Mouse (Mus musculus): ENCODE results near the gene Ankrd13c.
"Not testable (repeated sequence)": the region's sequence is repeated elsewhere in the genome, so short reads cannot be mapped to it uniquely, and the experiment has no call there.

The Ankrd13c gene

DNA sequence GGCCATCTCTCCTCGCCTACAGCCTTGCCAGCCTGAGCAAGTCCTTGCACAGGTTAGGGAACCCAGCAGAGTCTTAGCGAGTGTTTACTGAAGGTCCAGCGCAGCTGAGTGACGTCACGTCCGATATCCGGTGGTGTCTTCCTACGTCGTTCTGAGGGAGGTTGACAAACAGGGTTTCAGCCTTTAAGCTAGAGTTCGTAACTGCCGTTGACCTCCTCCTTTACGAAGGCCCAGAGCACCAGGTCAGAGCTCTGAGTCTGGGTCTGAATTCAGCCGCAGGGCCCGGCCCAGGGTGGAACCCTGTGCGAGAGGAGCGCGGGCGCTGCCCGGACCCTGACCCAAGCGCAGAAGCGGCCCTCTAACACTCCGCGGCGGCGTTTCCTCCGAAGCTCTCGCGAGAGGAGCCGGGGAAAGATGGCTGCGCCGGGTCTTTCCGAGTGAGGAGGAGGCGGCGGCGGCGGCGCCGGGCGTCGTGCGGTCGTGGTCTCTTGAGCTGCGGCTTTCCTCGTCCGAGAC is at the start of gene Ankrd13c:
Ankrd13c (plus strand) TSS at position 397 of the 516 bp plus-strand sequence.
- in situ Hi-C loops (cut with MboI; ENCODE audit: low pct_unique_long_range_greater_than_20kb in 1 of 2, low sequenced_read_pairs in 2 of 2, unreplicated experiment in 1 of 2), result no loop called here

DNA sequence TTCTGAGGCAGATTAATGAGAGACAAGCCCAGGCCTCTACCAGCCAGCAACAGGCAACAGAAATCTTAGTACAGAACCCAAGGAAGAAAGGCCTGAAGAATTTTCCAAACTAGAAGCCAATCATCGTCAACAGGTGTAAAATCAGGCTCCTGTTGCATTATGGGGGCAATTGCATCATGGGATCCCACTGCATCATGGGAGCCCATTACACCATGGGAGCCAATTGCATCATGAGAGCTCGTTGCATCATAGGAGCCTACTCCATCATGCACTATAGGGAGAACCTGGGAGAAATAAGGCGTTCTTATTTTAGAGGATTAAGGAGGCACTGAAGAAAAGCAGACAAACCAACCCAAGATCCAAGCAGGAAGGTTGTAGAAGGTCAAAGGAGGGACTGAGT is 49.4 kb upstream of the Ankrd13c start:
- in situ Hi-C loops (cut with MboI; ENCODE audit: low pct_unique_long_range_greater_than_20kb in 1 of 2, low sequenced_read_pairs in 2 of 2, unreplicated experiment in 1 of 2), result loop anchor here (5.0 to 25.0 kb wide), 2 partner anchors 125 to 335 kb away; partner anchors contain the start of gene Ptger3 (in 1 of the 2)

DNA sequence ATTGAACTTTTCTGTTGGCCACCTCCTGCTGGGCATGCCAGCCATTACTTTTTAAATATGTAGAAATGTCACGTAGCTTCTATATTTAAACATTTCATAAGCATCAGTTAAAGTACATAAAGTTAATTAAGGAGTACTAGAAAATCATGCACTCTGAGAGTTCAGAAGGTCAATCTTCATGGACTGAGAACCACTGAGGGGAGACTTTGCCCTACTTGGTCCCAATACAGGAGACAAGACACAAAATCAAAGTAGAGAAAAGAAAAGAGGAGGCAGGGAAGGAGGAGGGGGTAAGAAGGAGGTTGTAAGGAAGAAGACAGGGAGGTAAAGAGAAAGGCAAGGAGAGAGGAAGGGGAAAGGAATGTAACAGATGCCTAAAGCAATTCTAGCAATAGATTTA is 47.1 kb upstream of the Ankrd13c start:
- in situ Hi-C loops (cut with MboI; ENCODE audit: low pct_unique_long_range_greater_than_20kb in 1 of 2, low sequenced_read_pairs in 2 of 2, unreplicated experiment in 1 of 2), result loop anchor here (5.0 to 25.0 kb wide), 2 partner anchors 122 to 338 kb away; partner anchors contain the start of gene Ptger3 (in 1 of the 2)

DNA sequence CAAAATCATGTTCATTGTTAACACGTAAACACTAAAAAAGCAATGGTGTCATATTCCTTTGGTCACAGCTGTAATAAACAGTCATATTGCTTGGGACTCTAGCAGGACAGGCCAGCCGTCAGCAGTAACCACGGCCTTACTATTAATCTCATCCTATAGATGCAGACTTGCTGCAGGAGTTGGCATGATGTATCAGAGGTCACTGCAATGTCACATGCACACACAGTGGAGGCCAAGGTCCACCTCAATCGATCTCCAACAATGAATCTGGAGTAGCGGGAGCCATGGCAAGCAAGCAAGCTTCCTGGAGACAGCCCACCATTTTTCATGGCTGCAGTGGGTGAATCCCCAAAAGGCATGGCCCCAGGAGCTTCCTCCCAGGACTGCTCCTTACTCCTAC is 45.3 kb upstream of the Ankrd13c start:
- in situ Hi-C loops (cut with MboI; ENCODE audit: low pct_unique_long_range_greater_than_20kb in 1 of 2, low sequenced_read_pairs in 2 of 2, unreplicated experiment in 1 of 2), result no loop called here

DNA sequence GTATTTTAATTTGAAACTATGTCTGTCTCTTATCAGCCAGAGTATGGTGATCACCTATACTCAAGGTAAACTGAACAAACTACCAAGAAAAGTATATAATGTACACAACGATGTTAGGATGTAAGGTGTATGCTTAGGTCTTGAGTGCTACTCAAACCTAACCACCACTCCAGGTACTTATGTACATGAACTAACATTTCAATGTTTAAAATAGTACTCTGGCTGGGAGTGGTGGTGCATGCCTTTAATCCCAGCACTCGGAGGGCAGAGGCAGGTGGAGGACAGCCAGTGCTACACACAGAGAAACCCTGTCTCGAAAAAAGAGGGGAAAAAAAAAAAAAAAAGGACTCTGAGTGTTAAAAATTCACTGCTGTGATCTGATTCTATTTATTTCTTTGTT is 38.9 kb upstream of the Ankrd13c start:
- in situ Hi-C loops (cut with MboI; ENCODE audit: low pct_unique_long_range_greater_than_20kb in 1 of 2, low sequenced_read_pairs in 2 of 2, unreplicated experiment in 1 of 2), result loop anchor here in 1 of 2 experiments (5.0 kb wide), 1 partner anchor 114 kb away; no protein-coding TSS in a partner anchor

DNA sequence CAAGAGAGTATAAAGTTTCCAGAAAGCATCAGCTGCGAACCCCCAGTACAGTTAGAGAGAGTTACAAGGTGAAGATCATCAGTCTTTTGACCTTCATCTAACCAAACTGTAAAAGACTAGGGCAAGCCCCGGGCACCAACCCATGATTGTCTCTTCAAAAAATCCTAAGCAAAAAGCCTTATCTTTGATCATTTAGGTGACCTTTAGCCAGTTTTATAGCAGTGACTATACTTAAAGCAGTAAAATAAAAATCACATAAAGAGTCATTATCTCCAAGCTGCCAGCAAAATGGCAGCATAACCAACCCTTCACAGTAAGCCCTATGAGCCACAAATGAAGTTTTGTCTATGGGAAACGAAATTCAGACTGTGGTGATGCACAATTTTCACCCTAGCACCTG is 36.8 kb upstream of the Ankrd13c start:
- in situ Hi-C loops (cut with MboI; ENCODE audit: low pct_unique_long_range_greater_than_20kb in 1 of 2, low sequenced_read_pairs in 2 of 2, unreplicated experiment in 1 of 2), result no loop called here

DNA sequence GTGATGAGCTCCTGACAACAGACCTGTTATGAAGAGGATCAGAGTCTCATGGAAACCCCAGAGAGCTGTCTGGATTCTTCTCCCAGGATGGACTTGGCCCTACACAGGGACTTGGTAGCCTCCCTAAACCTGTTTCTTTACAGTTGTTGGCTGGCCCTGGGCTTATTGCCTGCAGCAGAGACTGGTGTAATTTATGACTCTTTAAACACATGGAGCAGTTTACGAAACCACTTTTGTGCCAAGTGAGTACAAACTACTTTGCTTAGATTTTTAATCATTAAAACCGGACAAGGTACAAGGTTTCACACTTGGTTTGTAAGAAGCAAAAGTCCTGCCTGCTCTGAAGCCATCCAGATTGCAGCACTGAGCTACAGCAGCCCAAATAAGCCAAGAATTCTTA is 34.9 kb upstream of the Ankrd13c start:
- in situ Hi-C loops (cut with MboI; ENCODE audit: low pct_unique_long_range_greater_than_20kb in 1 of 2, low sequenced_read_pairs in 2 of 2, unreplicated experiment in 1 of 2), result no loop called here

DNA sequence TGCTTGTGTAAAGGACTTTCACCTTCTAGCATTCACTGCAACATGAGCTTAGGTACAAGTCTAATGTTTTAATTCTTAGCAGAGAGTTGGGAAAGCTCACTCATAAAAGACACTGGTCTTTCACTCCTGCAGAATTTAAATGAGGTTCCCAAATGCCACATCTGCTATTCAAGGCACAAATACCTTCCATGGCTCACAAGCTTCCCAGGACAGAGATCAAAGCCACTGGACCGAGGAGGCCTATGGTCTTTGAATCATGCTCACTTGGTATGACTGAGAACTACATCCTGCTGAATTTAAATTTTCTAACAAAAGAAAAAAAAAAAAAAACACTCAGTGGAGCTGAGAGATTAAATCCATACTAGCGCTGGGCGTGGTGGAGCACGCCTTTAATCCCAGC is 30.7 kb upstream of the Ankrd13c start:
- in situ Hi-C loops (cut with MboI; ENCODE audit: low pct_unique_long_range_greater_than_20kb in 1 of 2, low sequenced_read_pairs in 2 of 2, unreplicated experiment in 1 of 2), result no loop called here

DNA sequence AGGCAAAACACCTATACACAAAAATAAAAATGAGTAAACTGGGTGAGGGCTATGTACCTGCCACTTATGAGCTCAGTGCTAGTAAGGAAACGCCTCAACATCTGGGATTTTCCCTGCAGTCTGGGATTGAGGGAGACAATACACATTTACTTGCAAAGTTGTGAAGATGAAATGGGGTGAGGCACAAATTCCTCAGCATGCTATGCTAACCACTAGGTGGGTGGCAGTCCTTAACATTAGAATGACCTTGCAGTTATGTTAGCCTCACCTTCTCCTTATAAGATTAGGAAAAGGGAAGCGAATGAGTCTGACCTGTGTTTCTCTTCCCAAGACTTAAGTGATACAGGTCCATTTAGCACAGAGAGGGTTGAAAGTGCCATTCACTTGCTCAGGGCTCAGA is 25.7 kb upstream of the Ankrd13c start:
- in situ Hi-C loops (cut with MboI; ENCODE audit: low pct_unique_long_range_greater_than_20kb in 1 of 2, low sequenced_read_pairs in 2 of 2, unreplicated experiment in 1 of 2), result no loop called here

DNA sequence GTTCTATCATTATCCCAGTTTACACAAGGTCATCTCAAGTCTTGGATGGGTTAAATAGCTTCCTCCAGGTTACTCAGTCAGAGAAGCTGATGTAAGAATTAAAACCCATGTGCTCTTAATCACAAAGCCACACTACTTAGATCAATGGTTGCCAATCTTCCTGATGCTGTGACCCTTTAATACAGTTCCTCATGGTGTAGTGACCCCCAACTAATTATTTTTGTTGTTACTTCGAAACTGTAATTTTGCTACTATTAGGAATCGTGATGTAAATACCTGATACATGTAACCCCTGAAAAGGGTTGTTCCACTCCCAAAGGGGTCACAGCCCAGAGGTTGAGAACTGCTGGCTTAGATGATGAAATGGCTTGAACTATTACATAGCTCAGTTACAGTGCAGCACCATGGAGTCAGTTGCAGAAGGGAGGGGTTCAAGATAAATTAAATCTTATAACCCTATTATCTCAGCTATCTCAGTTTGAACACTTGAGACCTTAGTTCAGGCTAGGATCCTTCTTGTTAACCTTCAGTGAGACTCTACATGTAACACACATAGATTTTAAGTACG is 23.7 kb upstream of the Ankrd13c start:
- in situ Hi-C loops (cut with MboI; ENCODE audit: low pct_unique_long_range_greater_than_20kb in 1 of 2, low sequenced_read_pairs in 2 of 2, unreplicated experiment in 1 of 2), result no loop called here

DNA sequence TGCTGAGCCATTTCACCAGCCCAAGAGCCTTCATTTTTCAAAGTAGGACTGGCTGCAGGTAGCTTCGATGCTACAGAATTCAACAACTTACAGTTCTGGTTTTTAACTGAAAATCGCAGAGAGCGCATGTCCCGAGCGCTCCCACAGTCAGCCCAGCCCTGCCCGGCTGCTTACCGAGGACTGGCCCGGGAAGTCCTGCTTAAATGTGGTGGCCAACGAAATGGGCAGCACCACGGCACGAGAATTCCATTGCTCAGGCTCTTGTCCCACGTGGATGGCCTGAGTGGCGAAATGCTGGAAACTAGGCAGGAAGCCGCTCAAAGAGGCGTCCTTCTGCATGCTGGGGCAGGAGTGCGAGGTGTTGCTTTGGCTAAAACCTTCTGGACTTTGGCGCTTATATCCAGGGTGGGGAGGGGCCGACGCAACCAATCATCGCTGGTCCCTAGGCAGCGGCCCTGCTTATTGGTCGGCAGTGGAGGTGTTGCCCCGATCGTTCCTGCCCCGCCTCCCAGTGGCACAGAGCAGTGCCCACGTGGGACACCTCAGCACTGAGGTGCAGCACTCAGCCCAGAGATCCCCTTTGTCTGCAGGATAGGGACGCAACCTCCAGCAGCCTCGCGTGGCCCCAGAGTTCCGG is 22.2 kb upstream of the Ankrd13c start, which contains the start of gene Cth:
Cth (minus strand) TSS at position 386 of the 637 bp plus-strand sequence.
- in situ Hi-C loops (cut with MboI; ENCODE audit: low pct_unique_long_range_greater_than_20kb in 1 of 2, low sequenced_read_pairs in 2 of 2, unreplicated experiment in 1 of 2), result no loop called here

DNA sequence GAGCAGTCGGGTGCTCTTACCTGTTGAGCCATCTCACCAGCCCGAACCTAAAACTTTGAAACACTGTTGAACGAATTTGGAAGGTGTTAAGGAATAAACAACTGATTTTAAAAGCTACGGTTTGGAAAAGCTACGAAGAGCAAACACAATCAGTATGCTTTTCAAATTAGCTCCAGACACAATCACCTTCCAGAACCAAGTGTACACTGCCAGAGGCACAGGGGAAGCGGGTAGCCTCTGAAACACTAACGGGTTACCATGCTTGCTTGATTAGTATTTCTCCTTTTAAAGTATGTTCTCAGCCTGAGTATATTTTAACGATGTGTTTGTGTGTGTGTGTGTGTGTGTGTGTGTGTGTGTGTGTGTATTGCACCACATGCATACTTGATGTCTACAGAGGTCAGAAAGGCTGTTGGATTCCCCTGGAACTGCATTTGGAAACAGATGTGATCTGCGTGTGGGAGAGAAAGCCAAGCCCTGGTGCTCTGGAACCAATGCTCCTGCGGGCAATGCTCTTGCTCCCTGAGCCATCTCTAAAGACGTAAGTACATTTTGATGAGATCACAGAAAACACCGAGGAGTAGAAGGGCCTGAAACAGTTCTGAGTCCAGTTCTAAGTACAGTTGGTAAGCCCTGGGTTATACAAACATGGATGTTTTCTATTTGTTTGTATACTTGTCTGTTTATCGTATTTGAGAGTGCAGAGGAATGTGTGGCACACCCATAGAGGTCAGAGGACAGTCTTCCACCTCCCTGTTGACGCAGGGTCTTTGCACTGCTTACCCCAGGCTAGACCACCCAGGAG is 21.1 kb upstream of the Ankrd13c start:
- in situ Hi-C loops (cut with MboI; ENCODE audit: low pct_unique_long_range_greater_than_20kb in 1 of 2, low sequenced_read_pairs in 2 of 2, unreplicated experiment in 1 of 2), result no loop called here

DNA sequence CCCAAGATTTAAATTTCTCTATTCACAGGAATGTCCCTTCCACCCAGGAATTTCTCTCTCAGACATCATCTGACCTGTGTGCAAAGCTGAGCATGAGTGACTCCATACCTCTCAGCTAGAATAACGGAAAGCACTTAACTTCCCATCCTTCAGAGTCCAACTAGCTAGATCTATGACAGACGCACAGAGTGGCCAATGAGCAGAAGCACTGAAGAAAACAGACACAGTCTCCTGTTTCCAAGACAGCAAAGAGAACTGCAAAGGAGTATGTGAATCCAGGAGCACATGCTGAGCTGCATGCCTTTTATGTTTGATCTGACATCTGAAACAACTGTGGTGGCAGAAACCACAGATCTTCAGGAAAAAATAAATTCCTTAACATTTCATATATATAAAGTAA is 20.3 kb upstream of the Ankrd13c start:
- in situ Hi-C loops (cut with MboI; ENCODE audit: low pct_unique_long_range_greater_than_20kb in 1 of 2, low sequenced_read_pairs in 2 of 2, unreplicated experiment in 1 of 2), result no loop called here

DNA sequence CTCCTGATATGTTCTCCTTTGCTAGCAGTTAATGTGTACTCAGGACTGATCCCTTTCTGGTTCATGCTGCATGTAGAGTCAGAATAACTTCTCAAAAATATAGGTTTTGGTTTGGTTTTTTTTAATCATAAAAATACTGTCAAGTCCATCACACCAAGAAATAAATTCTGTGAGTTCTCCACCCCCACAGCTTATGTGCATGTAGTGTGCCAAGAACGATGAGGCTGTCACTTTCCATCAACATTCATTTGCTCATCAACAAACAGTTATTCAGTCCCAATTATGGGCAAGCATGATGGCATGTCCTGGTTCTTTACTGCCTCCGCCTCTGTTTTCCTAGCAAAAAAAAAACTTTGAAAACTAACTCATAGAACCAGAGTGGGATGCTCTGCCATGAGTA is 18.3 kb upstream of the Ankrd13c start:
- in situ Hi-C loops (cut with MboI; ENCODE audit: low pct_unique_long_range_greater_than_20kb in 1 of 2, low sequenced_read_pairs in 2 of 2, unreplicated experiment in 1 of 2), result no loop called here

DNA sequence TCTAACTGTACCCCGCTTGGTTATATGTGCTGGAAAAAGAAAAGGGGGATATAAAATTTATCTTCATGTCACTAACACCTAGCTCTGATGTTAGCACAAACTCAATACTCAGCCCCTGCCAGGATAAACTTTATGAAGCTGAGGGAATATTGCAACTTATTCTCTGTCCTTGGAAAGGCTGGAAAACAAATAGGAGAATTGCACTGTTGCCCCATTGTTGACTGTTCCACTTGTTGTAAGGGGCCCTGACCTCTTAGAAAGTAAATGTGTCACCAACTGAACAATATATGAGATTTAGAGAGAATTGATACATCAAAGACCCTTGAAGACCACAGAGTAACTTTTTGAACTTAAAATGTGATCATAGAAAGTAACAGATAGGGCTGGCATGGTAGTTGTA is 17.6 kb upstream of the Ankrd13c start:
- in situ Hi-C loops (cut with MboI; ENCODE audit: low pct_unique_long_range_greater_than_20kb in 1 of 2, low sequenced_read_pairs in 2 of 2, unreplicated experiment in 1 of 2), result no loop called here

DNA sequence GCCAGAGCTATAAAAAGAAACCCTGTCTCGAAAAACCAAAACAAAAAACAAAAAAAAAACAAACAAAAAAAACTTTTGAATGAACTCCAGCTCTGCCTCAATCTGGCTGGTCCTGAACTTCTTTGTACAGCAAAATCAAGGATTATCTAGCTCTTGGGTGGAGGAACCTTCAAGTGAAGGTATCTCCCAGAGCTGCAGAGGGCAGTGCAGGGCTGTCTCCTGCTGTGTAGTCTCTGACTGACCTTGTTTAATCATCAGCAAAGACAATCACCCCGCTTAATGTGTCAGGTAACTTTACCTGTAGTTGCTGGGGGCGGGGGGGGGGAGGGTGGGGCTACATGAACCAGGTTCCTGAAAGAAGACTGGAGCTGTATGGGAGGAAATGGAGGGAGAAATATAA is 15.4 kb upstream of the Ankrd13c start:
- in situ Hi-C loops (cut with MboI; ENCODE audit: low pct_unique_long_range_greater_than_20kb in 1 of 2, low sequenced_read_pairs in 2 of 2, unreplicated experiment in 1 of 2), result no loop called here

DNA sequence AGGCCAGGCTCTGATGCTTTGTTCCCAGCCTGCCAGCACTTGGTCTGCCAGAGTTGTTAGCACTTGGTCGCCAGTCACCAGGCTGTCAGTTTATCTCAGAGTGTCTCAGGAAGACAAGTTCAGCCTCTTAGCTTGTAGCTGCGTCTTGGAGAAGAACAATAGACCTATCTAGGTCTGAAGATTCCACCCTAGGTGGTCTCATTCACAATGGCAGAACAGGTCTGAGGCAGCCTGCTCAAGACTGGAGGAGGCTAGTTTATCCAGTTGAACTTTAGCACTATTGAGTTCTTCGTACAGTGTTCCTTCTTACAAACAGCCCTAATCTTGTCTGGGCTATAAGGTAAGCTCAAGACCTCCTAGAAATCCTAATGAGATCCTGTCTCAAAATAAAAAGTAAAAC is 15.0 kb upstream of the Ankrd13c start:
- in situ Hi-C loops (cut with MboI; ENCODE audit: low pct_unique_long_range_greater_than_20kb in 1 of 2, low sequenced_read_pairs in 2 of 2, unreplicated experiment in 1 of 2), result no loop called here

DNA sequence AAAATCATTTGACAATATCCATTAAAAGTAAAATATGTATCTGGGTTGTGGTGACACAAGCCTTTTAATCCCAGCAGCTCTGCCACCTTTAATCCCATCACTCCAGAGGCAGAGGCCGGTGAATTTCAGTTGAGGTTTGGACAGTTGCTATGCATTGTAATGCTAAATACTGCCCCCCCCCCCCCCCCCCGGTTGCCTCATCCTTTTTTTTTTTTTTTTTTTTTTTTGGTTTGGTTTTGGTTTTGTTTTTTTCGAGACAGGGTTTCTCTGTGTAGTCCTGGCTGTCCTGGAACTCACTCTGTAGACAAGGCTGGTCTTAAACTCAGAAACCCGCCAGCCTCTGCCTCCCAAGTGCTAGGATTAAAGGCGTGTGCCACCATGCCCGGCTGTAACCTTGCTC is 13.8 kb upstream of the Ankrd13c start:
- in situ Hi-C loops (cut with MboI; ENCODE audit: low pct_unique_long_range_greater_than_20kb in 1 of 2, low sequenced_read_pairs in 2 of 2, unreplicated experiment in 1 of 2), result not testable (repeated sequence)

DNA sequence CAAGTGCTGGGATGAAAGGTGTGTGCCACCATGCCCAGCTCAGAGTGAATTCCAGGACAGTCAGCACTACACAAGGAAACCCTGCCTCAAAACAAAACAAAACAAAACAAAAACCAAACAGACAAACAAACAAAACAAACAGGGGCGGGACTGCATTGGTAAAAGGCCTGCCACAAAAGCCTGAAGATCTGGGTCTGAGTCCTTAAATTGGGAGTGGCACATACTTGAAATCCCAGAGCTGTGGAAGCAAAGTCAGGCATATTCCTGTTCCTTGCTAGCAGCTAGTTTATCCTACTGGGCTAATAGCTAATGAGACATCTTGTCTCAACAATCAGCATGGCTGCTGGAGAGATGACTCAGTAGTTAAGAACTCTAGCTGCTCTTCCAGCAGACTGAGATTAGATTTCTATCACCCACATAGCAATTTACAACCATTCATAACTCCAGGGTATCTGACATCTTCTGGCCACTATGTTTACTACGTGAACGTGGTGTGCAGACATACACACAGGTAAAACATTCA is 12.7 kb upstream of the Ankrd13c start:
- in situ Hi-C loops (cut with MboI; ENCODE audit: low pct_unique_long_range_greater_than_20kb in 1 of 2, low sequenced_read_pairs in 2 of 2, unreplicated experiment in 1 of 2), result no loop called here
